Mouse (Mus musculus) embryonic facial prominence, embryonic 13.5 days (tissue): ENCODE results near the gene Pprc1. TPM values are rescaled to one million over a fixed set of nuclear protein-coding genes. Genes with fewer than 3 reads are reported as not detected.

Source experiments
- ATAC-seq: fragments of 200-750 bp; cut with Nextera tagmentation; 2 replicates; pipeline ENCODE4 v1.8.0; 2017; ENCODE audit warnings: low read depth; ENCODE audit not compliant: insufficient number of reproducible peaks, insufficient read depth, low FRiP score, low TSS enrichment
- H3K27ac ChIP-seq: fragments of 300-500 bp; sonication (generic); 2 replicates; pipeline ENCODE4 v1.5.1; 2015; ENCODE audit warnings: moderate library complexity, mild to moderate bottlenecking, inconsistent platforms
- H3K27me3 ChIP-seq: fragments of 300-500 bp; sonication (generic); 2 replicates; pipeline ENCODE4 v1.6.1; 2015; ENCODE audit warnings: mild to moderate bottlenecking, inconsistent platforms
- H3K36me3 ChIP-seq: fragments of 300-500 bp; sonication (generic); 2 replicates; pipeline ENCODE4 v1.6.1; 2015; ENCODE audit warnings: mild to moderate bottlenecking, inconsistent platforms
- H3K4me1 ChIP-seq: fragments of 300-500 bp; sonication (generic); 2 replicates; pipeline ENCODE4 v1.6.1; 2015; ENCODE audit warnings: inconsistent platforms
- H3K4me2 ChIP-seq: fragments of 300-500 bp; sonication (generic); 2 replicates; pipeline ENCODE4 v1.6.1; 2015; ENCODE audit warnings: moderate library complexity, mild to moderate bottlenecking, inconsistent platforms
- H3K4me3 ChIP-seq: fragments of 300-500 bp; sonication (generic); 2 replicates; pipeline ENCODE4 v1.5.1; 2015; ENCODE audit warnings: mild to moderate bottlenecking, inconsistent platforms
- H3K9ac ChIP-seq: fragments of 300-500 bp; sonication (generic); 2 replicates; pipeline ENCODE4 v1.6.1; 2015; ENCODE audit warnings: mild to moderate bottlenecking, inconsistent platforms
- H3K9me3 ChIP-seq: fragments of 300-500 bp; sonication (generic); 2 replicates; pipeline ENCODE4 v1.6.1; 2016; ENCODE audit warnings: inconsistent platforms
- WGBS: fragments of 180-500 bp; shearing (Covaris S2); methylation state at CpG from one replicate; pipeline ENCODE4 v1.1.7; 2015; ENCODE audit warnings: mixed read lengths; 5-methylcytosine and 5-hydroxymethylcytosine counted together
- polyA plus RNA-seq: library from polyadenylated mRNA; unstranded; fragments of >200 nt; fragmentation: Nextera tagmentation; extraction: Ambion mirVana; gene quantifications from 2 replicates; pipeline ENCODE4 v1.2.1, GENCODE M21; 2015

Pprc1 gene
- polyA plus RNA-seq, 1 experiment from 2014 or later, result 38.8 TPM

DNA sequence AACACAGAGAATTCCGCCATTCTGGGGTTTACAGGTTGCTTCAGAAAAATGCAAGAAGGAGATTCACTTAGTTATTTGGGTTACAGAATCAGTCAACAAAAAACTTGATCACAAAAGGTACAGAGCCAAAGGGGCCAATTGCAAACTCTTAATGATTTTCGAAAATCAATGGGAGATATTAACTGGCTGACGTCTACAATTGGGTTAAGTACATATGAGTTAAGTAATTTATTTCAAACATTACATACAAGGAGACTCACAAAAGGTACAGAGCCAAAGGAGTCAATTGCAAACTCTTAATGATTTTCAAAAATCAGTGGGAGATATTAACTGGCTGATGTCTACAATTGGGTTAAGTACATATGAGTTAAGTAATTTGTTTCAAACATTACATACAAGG lies 54.9 kb downstream of the Pprc1 start:
- Histone ChIP-seq H3K9ac (no peak overlapping the region), H3K36me3 (no peaks in the 10 kb centered on the region), H3K4me3 (no peak overlapping the region), H3K9me3 (no peaks in the 10 kb centered on the region), H3K4me1 (no peaks in the 10 kb centered on the region), H3K27me3 (no peaks in the 10 kb centered on the region), H3K4me2 (no peak overlapping the region), H3K27ac (no peak overlapping the region)
- 91% methylated on average over 3 of the region's 3 CpGs for WGBS
- no peak for ATAC-seq

DNA sequence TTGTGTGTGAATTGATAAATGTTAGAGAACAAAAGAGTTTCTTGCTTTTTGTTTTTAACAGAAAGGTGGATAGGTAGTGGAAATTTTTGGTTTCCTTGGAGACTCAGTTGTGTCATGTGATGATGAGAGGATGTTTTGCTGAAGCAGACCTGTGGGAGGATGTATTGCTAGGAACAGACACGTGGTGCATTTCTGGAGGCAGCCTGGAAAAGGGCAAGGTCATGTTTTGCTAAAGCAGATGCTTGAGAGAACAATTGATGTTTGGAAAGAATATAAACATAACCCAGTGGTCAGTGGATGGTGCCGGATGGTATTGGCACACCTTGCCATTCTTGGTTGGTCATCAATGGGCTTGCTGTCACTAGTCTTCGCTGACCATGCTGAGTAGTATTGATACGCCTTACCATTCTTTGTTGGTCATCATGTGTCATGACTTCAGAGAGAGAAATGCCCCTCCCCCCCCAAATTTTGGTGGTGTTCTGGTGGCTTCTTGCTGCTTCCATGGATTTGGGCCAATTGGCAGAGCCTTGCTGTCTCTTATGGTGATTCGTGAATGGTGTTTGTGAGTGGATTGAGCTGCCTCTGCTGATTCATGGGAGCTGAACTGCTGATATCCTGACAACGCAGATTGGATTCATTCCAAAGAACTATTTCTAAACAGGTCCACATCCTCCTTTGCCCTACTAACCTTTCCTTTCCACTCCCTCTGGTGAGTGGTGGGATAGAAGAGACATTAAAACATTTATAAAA lies 58.9 kb downstream of the Pprc1 start:
- WGBS, result 85% methylated on average over 6 of the region's 6 CpGs

DNA sequence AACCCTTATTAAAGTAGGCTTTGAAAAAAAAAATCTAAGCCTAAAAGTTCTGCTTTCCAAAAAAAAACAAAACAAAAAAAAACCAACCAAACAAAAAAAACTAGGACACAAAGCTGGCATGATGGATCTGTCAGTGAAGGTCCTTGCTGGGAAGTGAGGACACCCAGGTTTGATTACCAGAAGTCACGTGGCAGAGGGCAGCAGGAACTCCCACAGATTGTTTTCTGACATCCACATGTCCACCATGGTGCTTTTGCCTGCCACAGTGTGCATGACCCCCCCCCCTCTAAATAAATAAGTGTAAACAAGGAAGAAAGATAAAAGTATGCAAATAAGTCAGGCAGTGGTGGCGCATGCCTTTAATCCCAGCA lies 59.5 kb downstream of the Pprc1 start:
- no peak for ATAC-seq
- H3K9me3 ChIP-seq, result no peaks in the 10 kb centered on the region
- no peaks in the 10 kb centered on the region for H3K27me3 ChIP-seq
- H3K36me3 ChIP-seq, result no peaks in the 10 kb centered on the region
- no peaks in the 10 kb centered on the region for H3K4me1 ChIP-seq
- H3K27ac ChIP-seq, result no peak overlapping the region
- H3K4me2 ChIP-seq, result no peak overlapping the region
- WGBS, result 79% methylated on average over 2 of the region's 2 CpGs
- H3K9ac ChIP-seq, result no peak overlapping the region
- H3K4me3 ChIP-seq, result no peak overlapping the region

More for the DNA sequence above, 58.9 kb downstream of the Pprc1 start:
- H3K36me3 ChIP-seq, result no peaks in the 10 kb centered on the region
- no peak for ATAC-seq
- no peaks in the 10 kb centered on the region for H3K9me3 ChIP-seq
- no peak overlapping the region for H3K4me3 ChIP-seq
- no peak overlapping the region for H3K4me2 ChIP-seq
- no peak overlapping the region for H3K27ac ChIP-seq
- no peaks in the 10 kb centered on the region for H3K4me1 ChIP-seq
- no peaks in the 10 kb centered on the region for H3K27me3 ChIP-seq
- no peak overlapping the region for H3K9ac ChIP-seq

DNA sequence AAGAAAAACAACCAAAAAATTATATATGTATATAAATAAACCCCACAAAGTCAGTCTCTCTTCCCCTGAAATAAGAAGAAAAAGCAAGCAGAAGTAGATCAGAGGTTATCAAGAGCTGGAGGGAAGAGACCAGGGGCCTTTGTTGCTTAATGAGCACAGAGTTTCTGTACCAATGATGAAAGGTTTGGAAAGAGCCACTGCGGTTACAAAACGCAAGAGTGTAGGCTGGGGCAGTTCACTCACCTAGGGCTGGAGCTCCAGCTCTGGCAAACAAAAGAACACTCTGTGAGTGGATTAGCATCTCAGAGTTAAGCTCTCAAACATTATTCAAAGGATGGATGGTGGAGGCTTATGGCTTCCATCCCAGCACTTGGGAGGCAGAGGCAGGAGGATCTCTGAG lies 65.5 kb downstream of the Pprc1 start:
- H3K9me3 ChIP-seq, result no peaks in the 10 kb centered on the region
- no peak overlapping the region for H3K27ac ChIP-seq
- no peak overlapping the region for H3K4me3 ChIP-seq
- H3K4me2 ChIP-seq, result no peak overlapping the region
- WGBS, result 80% methylated on average over 2 of the region's 2 CpGs
- no peaks in the 10 kb centered on the region for H3K4me1 ChIP-seq
- ATAC-seq, result no peak
- no peak overlapping the region for H3K9ac ChIP-seq
- H3K27me3 ChIP-seq, result no peaks in the 10 kb centered on the region
- no peaks in the 10 kb centered on the region for H3K36me3 ChIP-seq

DNA sequence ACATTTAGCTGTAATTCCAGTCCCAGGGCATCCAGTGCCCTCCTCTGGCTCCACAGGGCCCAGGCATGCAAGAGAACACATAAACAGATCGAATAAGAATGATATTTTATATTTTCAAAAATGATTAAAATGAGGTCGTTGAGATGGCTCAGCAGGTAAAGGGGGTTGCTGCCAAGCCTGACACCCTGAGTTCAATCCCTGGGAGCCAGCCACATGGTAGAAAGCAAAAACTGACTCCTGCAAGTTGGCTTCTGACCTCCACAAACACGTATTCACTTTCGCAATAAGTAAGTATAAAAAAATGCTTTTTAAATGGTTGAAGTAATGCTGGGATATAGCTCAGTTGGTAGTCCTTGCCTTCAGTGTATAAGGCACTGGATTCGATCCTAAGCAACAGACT lies 66.1 kb downstream of the Pprc1 start:
- Histone ChIP-seq H3K36me3 (no peaks in the 10 kb centered on the region), H3K9ac (no peak overlapping the region), H3K4me1 (no peaks in the 10 kb centered on the region), H3K4me3 (no peak overlapping the region), H3K4me2 (no peak overlapping the region), H3K27me3 (no peaks in the 10 kb centered on the region), H3K9me3 (no peaks in the 10 kb centered on the region), H3K27ac (no peak overlapping the region)
- 81% methylated on average over 5 of the region's 5 CpGs for WGBS
- ATAC-seq, result no peak

DNA sequence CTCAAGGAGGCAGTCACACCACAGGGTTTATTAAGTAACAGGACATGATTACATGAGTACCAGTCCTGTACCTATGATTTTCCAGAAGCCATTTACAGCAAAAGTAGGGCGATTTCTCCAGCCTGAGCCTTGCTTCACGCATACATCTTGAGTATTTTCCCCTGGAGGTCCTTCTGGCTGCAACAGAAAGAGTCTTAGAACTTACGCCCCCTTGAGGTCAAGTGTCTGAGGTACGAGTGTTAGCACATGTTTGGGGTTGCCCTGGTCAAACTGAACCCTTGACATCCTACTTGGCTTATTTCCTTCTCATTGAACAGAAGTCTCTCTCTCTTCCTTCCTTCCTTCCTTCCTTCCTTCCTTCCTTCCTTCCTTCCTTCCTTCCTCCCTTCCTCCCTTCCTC lies 69.9 kb downstream of the Pprc1 start:
- Histone ChIP-seq H3K36me3 (no peaks in the 10 kb centered on the region), H3K9ac (no peak overlapping the region), H3K27me3 (no peaks in the 10 kb centered on the region), H3K4me1 (no peaks in the 10 kb centered on the region), H3K4me3 (no peak overlapping the region), H3K9me3 (no peaks in the 10 kb centered on the region), H3K27ac (no peak overlapping the region), H3K4me2 (no peak overlapping the region)
- 55% methylated on average over 4 of the region's 4 CpGs for WGBS
- ATAC-seq, result no peak

DNA sequence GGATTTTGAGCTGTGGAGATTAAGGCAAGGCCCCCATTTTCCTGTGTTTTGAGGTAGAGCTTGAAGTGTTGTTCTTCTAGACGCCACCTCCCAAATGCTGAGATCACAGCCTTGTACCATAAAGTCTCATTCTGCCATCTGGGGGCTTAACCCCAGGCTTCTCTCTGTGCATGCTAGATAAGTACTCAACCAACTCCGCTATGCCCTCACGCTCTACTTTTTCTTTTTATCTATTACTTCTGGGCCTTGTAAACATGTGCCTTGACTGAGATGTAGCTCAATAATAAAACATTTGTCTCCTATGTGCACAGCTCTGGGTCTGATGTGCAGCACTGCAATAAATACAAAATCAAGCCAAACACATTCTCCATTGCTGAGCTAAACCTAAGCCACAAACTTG lies 74.8 kb downstream of the Pprc1 start:
- no peak for ATAC-seq
- H3K27me3 ChIP-seq, result 0 out of 2 replicates have a peak, but pooled peaks cover 3% of the 10 kb centered on the region
- 86% methylated on average over 3 of the region's 3 CpGs for WGBS
- no peak overlapping the region for H3K4me3 ChIP-seq
- H3K27ac ChIP-seq, result no peak overlapping the region
- no peaks in the 10 kb centered on the region for H3K4me1 ChIP-seq
- H3K9ac ChIP-seq, result no peak overlapping the region
- no peaks in the 10 kb centered on the region for H3K9me3 ChIP-seq
- no peaks in the 10 kb centered on the region for H3K36me3 ChIP-seq
- H3K4me2 ChIP-seq, result no peak overlapping the region

DNA sequence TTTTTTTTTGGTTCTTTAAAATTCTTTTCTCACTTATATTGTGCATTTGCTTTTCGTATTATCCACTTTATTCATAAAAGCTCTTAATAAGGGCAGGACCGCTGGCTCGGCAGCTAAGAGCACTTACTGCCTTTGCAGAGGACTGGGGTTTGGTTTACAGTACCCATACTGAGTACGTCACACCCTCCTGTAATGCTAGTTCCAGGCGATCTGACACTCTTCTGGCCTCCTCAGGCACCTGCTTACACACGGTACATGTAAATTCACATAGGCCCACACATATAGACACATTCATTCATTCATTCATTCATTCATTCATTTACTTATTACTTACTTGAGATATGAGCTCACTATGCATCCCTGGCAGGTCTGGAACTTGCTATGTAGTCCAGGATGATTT lies 76.2 kb downstream of the Pprc1 start:
- Histone ChIP-seq H3K9ac (no peak overlapping the region), H3K4me2 (no peak overlapping the region), H3K27ac (no peak overlapping the region), H3K27me3 (0 out of 2 replicates have a peak, but pooled peaks cover 3% of the 10 kb centered on the region), H3K36me3 (no peaks in the 10 kb centered on the region), H3K4me3 (no peak overlapping the region), H3K4me1 (no peaks in the 10 kb centered on the region), H3K9me3 (no peaks in the 10 kb centered on the region)
- WGBS, result 70% methylated on average over 6 of the region's 6 CpGs
- ATAC-seq, result no peak

Other genes with a start within 250 kb of the Pprc1 start
- gene Kcnip2, start 228.8 kb upstream of the Pprc1 start, polyA plus RNA-seq, result 1.3 TPM in 2 replicates
- gene Armh3, start 46.4 kb upstream of the Pprc1 start, polyA plus RNA-seq, result 22.3 TPM in 2 replicates
- gene Hps6, start 41.4 kb upstream of the Pprc1 start, polyA plus RNA-seq, result 7.3 and 7.4 TPM in 2 replicates
- gene Ldb1, start 328 bp downstream of the Pprc1 start, polyA plus RNA-seq, result 121 and 124 TPM in 2 replicates
- gene Nolc1, start 31.0 kb downstream of the Pprc1 start, polyA plus RNA-seq, result 89.6 and 96.1 TPM in 2 replicates
- 0.25 and 0.28 TPM in 2 replicates for gene Elovl3, start 87.0 kb downstream of the Pprc1 start, polyA plus RNA-seq
- gene Pitx3, start 103.4 kb downstream of the Pprc1 start, polyA plus RNA-seq, result 2.4 and 2.5 TPM in 2 replicates
- 66.1 and 67.6 TPM in 2 replicates for gene Gbf1, start 107.6 kb downstream of the Pprc1 start, polyA plus RNA-seq